Mouse (Mus musculus) liver, adult 2 months (tissue): ENCODE measurements around the gene Arl15. TPM values are rescaled to one million over a fixed set of nuclear protein-coding genes. Genes with fewer than 3 reads are reported as not detected.

Source experiments
- DNase-seq: peaks from one replicate; pipeline ENCODE4 v3.0.0-alpha.2; 2011; ENCODE audit warnings: low read depth, low spot score; ENCODE audit errors: extremely low read depth
- H3K27ac ChIP-seq: fragments of 200-500 bp; replicated peaks from 2 replicates; pipeline ENCODE4 v1.5.1; 2012; ENCODE audit warnings: low read depth, mild to moderate bottlenecking, control low read depth, inconsistent platforms, low read length; ENCODE audit not compliant: insufficient read depth
- H3K27me3 ChIP-seq: fragments of 200-500 bp; 2 replicates; pipeline ENCODE4 v1.6.1; 2012; ENCODE audit warnings: mild to moderate bottlenecking, moderate library complexity, low read length, inconsistent platforms; ENCODE audit not compliant: control insufficient read depth, insufficient read depth
- H3K36me3 ChIP-seq: fragments of 200-500 bp; 2 replicates; pipeline ENCODE4 v1.6.1; 2012; ENCODE audit warnings: low read length, inconsistent platforms; ENCODE audit not compliant: control insufficient read depth, insufficient read depth
- H3K4me1 ChIP-seq: fragments of 200-500 bp; 2 replicates; pipeline ENCODE4 v1.6.1; 2011; ENCODE audit warnings: low read length; ENCODE audit not compliant: control insufficient read depth, insufficient read depth
- H3K4me3 ChIP-seq: fragments of 200-500 bp; 2 replicates; pipeline ENCODE4 v1.5.1; 2011; ENCODE audit warnings: low read depth, mild to moderate bottlenecking, control low read depth, low read length, moderate library complexity; ENCODE audit not compliant: insufficient read depth
- H3K79me2 ChIP-seq: fragments of 200-500 bp; 2 replicates; pipeline ENCODE4 v1.6.1; 2012; ENCODE audit warnings: inconsistent platforms, mild to moderate bottlenecking, low read length, moderate library complexity; ENCODE audit not compliant: control insufficient read depth, insufficient read depth
- H3K9ac ChIP-seq: fragments of 200-500 bp; 2 replicates; pipeline ENCODE4 v1.6.1; 2012; ENCODE audit warnings: low read depth, mild to moderate bottlenecking, control low read depth, inconsistent platforms, low read length
- CTCF ChIP-seq: fragments of 200-500 bp; IDR thresholded peaks from 2 replicates; pipeline ENCODE4 v1.5.1; 2011; ENCODE audit warnings: low read depth, low read length, control low read depth
- POLR2A ChIP-seq: fragments of 200-500 bp; IDR thresholded peaks from 2 replicates; pipeline ENCODE4 v1.6.1; 2011; ENCODE audit warnings: low read length, control low read depth; ENCODE audit not compliant: insufficient read depth; ENCODE audit errors: extremely low read depth
- WGBS: fragments of 180-500 bp; shearing (Covaris S2); methylation state at CpG from one replicate; pipeline ENCODE4 v1.1.7; 2018; 5-methylcytosine and 5-hydroxymethylcytosine counted together
- polyA plus RNA-seq: library from polyadenylated mRNA; depleted of rRNA; stranded (reverse); fragments of >200 nt; gene quantifications from 2 replicates; pipeline ENCODE4 v1.2.3, GENCODE M21; 2012
- total RNA-seq: library from RNA; depleted of rRNA; stranded (reverse); fragments of >200 nt; gene quantifications from 2 replicates; pipeline ENCODE4 v1.2.3, GENCODE M21; 2014

Gene Arl15
- total and polyA plus RNA-seq, 2 experiments, result 1.9 to 6.5 TPM

DNA sequence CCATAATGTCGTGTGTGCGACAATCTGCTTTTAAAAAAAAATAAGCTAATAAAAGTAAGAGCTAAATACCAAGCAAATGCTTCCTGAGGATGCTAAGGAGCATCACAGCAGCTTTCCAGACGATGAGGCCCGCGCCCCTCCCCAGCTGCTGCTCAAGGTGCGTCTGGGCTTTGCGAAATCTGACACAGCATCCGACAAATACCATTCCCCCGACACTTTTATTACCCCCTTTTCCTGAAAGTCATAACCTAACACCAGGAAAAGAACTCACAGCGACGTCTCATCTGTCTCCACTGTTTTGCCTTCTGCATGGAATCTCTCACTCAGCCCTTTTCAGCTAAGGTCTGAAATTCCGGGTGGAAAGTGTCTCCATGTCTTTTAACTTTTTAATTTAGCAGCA, 330.7 kb downstream of the Arl15 start:
- 86% methylated on average over 12 of the region's 12 CpGs for WGBS
- no peaks in the 10 kb centered on the region for H3K4me1 ChIP-seq
- no peak for TF ChIP-seq POLR2A
- no peak for TF ChIP-seq CTCF
- DNase-seq, result no peak
- no peak overlapping the region for H3K27ac ChIP-seq
- H3K36me3 ChIP-seq, result peaks cover 2% of the 10 kb centered on the region; the same call in 1 of the 2 replicates
- H3K9ac ChIP-seq, result no peak overlapping the region
- H3K4me3 ChIP-seq, result no peak overlapping the region
- no peaks in the 10 kb centered on the region for H3K27me3 ChIP-seq
- no peaks in the 10 kb centered on the region for H3K79me2 ChIP-seq

DNA sequence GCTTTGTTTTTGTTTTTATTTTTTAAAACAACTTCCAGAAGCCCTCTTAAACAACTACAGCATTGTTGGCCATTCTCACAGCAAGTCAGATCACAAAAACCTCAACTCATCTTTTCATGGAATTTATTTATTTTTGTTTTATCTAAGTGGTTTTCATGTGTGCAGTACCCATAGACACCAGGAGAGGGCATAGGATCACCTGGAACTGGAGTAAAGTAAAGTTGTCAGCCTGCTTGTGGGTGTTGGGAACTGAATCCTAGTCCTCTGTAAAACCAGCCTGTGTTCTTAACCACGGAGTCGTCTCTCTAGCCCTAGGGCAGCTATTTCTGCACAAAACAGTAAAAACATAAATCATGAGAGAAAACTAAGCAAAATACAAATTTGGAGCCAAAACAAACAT, 334.1 kb downstream of the Arl15 start:
- WGBS, result 98% methylated on average over 2 of the region's 2 CpGs
- Histone ChIP-seq H3K27ac (no peak overlapping the region), H3K9ac (no peak overlapping the region), H3K4me1 (no peaks in the 10 kb centered on the region), H3K27me3 (no peaks in the 10 kb centered on the region), H3K36me3 (0 out of 2 replicates have a peak, but pooled peaks cover 2% of the 10 kb centered on the region), H3K79me2 (no peaks in the 10 kb centered on the region), H3K4me3 (no peak overlapping the region)
- DNase-seq, result no peak
- TF ChIP-seq POLR2A (no peak), CTCF (peak; percentile 12; the same call in 1 of the 2 replicates)

DNA sequence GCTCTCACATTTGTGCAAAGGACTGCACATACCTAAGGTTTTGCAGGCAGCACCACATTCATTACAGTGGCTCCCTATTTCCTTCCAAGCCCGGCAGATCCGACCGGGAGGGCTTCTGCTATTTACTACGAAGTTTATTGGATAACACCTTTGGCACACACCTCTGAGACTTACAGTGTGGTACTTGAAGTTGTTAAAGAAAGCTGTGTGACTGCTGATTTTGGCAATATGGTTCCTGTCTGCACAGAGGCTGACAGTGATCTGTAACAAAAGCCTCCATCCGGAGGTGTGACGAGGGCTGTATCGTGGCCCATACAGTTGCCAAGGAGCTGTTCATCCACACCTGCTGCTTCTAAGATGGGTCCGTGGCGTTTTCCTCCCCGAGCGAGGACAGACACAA, 335.7 kb downstream of the Arl15 start:
- no peaks in the 10 kb centered on the region for H3K27me3 ChIP-seq
- DNase-seq, result no peak
- H3K4me3 ChIP-seq, result no peak overlapping the region
- H3K27ac ChIP-seq, result no peak overlapping the region
- 0 out of 2 replicates have a peak, but pooled peaks cover 2% of the 10 kb centered on the region for H3K36me3 ChIP-seq
- WGBS, result 97% methylated on average over 11 of the region's 11 CpGs
- no peak overlapping the region for H3K9ac ChIP-seq
- TF ChIP-seq CTCF (no peak), POLR2A (no peak)
- H3K4me1 ChIP-seq, result no peaks in the 10 kb centered on the region
- no peaks in the 10 kb centered on the region for H3K79me2 ChIP-seq

DNA sequence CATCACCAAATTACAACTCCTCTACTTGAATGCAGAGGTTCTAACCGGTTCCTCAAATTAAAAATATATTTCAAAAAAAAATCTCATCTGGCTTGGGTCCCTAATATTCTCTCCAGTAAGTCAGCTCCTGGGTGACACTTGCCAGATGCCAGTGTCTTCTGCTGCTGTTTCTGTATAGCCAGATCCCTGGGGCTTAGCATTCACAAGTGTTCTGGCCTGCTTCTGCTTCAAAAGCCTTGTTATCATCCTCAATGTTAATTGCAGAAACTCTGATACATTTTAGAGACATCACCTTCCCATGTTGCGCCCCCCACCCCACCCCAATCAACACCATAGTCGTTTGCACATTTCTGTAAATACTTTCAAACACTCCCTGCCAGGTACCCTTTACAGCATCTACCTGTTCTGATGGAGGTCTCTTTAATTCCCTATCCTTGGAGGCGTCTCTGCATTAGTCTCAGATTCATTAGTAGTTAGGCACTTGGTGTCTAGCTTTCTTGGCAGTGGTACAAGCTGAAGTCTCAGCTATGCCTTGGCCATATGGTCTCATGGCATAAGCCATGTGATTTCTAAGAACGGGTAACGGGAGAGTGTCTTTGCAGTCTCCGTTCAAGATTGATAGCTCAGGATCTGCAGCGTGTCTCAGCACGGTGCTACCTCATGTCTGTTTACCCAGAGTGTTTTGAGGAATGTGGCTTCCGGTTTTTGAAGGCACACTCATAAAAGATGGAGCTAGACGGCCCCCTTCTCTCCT, 336.4 kb downstream of the Arl15 start:
- WGBS, result 88% methylated on average over 11 of the region's 11 CpGs
- no peak for TF ChIP-seq CTCF
- TF ChIP-seq POLR2A, result no peak
- H3K79me2 ChIP-seq, result no peaks in the 10 kb centered on the region
- DNase-seq, result no peak
- H3K9ac ChIP-seq, result no peak overlapping the region
- H3K27me3 ChIP-seq, result no peaks in the 10 kb centered on the region
- no peaks in the 10 kb centered on the region for H3K4me1 ChIP-seq
- H3K27ac ChIP-seq, result no peak overlapping the region
- no peaks in the 10 kb centered on the region for H3K36me3 ChIP-seq
- H3K4me3 ChIP-seq, result no peak overlapping the region

DNA sequence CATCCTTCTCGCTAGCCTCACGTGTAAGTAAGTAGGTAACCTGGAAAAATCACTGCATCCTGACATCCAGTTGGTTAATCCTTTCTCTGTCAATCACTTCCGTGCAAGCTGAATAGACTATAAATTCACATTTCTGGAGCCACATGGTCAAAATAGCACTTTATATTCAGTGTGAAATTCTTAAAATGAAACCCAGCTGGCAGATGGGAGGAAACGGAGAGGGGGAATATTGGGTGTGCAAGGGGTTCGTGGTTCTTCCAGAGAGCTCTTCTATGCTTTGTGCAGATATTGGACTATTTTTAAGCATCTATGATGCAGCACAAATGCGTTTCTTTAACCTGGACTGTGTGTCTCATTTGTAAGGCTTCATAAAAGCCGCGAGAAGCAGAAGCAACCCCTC, 344.6 kb downstream of the Arl15 start:
- no peak overlapping the region for H3K4me3 ChIP-seq
- TF ChIP-seq CTCF (no peak), POLR2A (no peak)
- H3K4me1 ChIP-seq, result no peaks in the 10 kb centered on the region
- no peak overlapping the region for H3K9ac ChIP-seq
- H3K79me2 ChIP-seq, result no peaks in the 10 kb centered on the region; the same call in 1 of the 2 replicates
- WGBS, result 94% methylated on average over 8 of the region's 8 CpGs
- no peak for DNase-seq
- H3K27ac ChIP-seq, result no peak overlapping the region
- no peaks in the 10 kb centered on the region for H3K36me3 ChIP-seq
- no peaks in the 10 kb centered on the region for H3K27me3 ChIP-seq

DNA sequence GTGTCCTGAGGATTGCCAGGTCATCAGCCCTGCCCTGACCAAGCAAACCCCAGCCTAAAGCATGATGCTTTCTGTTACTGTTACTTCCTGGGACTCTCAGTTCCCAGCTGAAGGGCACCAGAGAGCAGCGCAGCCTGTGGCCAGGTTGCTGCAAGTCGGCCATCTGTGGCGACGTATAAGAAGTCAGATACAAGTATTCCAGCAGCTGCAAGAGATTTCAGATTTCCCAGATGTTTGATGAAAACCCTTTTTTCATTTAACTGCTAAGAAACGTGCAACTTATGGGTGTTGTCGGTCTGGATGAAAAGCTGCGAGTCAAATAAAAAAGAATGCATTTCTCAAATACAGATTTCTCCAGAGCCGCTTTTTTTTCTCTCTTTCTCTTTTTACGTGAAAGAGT, 345.3 kb downstream of the Arl15 start:
- no peak overlapping the region for H3K27ac ChIP-seq
- H3K4me1 ChIP-seq, result no peaks in the 10 kb centered on the region
- no peak overlapping the region for H3K9ac ChIP-seq
- no peaks in the 10 kb centered on the region for H3K36me3 ChIP-seq
- H3K79me2 ChIP-seq, result no peaks in the 10 kb centered on the region; the same call in 1 of the 2 replicates
- TF ChIP-seq CTCF (no peak), POLR2A (no peak)
- no peaks in the 10 kb centered on the region for H3K27me3 ChIP-seq
- no peak overlapping the region for H3K4me3 ChIP-seq
- WGBS, result 96% methylated on average over 9 of the region's 9 CpGs
- no peak for DNase-seq
